Mouse (Mus musculus) gastrocnemius, postnatal 25 days (tissue): ENCODE data around the gene Tlr9. TPM values are rescaled to one million over a fixed set of nuclear protein-coding genes. Genes with fewer than 3 reads are reported as not detected.

Source experiments
- DNase-seq: peaks from one replicate; pipeline ENCODE4 v3.0.0; 2022
- long read RNA-seq, 2 experiments: library from polyadenylated mRNA; stranded (forward); transcript quantifications; one replicate each; pipeline ENCODE4 v2.0.0; 2021
- total RNA-seq, 2 experiments: library from RNA; stranded (reverse); gene quantifications; 1 replicate in 1 of 2; 2 replicates in 1 of 2; pipeline ENCODE4 v1.2.3; 2021

Tlr9 gene
- total RNA-seq = under 1 TPM; 0.21 to 0.33 TPM
- long read RNA-seq, experiment 1 = 0 reads
- long read RNA-seq, experiment 2 = 0 reads

DNA sequence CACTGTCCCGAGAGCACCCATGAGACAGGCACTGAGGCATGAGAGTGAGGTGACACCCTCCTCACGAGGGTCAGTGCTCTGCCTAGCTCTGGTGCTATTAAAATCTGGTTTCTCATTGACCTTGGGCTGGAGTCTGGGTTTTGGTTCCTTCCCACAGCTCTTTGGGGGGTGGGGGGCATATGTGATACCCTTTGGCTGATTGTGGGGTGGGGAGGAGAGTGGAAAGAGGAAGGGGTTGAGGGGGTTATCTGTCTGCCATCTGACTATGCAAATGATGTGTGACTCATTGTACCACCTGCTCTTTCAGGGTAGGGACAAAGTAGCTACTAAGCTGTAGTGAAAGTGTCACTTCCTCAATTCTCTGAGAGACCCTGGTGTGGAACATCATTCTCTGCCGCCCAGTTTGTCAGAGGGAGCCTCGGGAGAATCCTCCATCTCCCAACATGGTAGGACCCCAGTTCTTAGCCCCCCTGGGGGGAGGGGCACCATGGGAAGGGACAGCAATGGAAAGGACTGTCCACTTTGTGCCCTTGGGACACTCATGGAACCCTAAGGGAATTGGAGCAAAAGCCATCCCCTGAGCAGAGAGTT, at the start of gene Tlr9:
Tlr9 (plus strand) TSS at position 338 of the 591 bp plus-strand sequence.
- no peak for DNase-seq

DNA sequence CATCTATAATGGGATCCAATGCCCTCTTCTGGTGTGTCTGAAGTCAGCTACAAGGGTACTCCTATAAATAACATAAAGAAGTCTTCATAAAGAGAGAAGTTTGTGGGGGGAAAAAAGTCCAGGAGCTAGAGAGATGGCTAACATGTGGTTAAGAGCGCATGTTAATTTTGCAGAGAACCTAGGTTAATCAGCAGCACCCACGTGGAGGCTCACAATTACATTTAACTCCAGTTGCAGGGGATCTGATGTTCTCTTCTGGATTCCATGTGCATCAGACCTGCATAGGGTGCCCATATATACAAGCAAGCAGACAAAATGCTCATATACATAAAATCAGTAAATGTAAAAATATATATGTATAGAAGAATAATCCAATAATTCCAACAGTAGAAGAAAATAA, 49.0 kb upstream of the Tlr9 start:
- no peak for DNase-seq

DNA sequence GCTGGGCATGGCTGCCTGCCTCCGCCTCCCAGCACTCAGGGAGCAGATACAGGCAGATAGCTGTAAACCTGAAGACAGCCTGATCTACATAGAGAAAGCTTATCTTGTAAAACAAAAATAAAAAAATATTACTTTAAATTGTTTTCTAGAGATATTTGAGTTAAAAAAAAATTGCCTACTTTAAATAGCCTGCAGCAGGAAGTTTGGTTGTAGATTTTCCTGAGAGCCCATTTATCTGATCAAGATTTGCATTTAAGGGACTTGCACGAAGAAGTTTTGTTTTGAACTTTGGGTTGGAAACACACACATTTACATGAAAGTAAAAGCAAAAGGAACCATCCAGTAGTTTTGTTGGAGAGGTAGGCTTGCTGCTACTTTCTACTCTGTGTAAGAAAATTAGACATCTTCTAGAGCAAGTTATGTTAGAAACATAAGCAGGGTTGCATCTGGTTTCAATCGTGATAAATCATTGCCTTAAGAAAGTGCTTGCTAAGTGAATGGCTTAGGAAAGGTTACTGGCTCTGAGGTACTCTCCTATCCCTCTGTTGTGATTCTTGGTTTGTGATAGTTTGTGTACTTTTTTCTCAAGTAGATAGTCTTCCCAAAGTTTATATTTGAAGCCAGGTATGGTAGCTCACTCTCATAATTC, 46.7 kb upstream of the Tlr9 start:
- DNase-seq = no peak

DNA sequence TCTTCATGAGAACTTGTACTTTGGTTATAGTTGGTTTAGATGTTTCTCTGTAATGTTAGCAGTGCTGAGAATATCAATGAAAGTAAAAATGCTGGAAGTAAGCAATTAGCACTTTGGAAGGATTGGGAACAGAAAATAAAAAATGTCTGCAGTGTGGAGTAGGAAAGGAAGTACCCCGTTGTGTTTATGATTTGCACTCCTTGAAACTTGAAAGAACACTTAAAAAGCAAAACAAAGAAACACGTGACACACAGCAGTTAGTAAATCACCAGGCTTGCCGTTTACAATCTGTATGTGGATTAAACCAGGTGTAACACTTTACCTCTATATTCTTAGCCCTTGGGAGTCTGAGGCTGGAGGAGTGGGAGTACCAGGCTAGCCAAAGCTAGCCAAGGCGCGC, 45.6 kb upstream of the Tlr9 start:
- no peak for DNase-seq

DNA sequence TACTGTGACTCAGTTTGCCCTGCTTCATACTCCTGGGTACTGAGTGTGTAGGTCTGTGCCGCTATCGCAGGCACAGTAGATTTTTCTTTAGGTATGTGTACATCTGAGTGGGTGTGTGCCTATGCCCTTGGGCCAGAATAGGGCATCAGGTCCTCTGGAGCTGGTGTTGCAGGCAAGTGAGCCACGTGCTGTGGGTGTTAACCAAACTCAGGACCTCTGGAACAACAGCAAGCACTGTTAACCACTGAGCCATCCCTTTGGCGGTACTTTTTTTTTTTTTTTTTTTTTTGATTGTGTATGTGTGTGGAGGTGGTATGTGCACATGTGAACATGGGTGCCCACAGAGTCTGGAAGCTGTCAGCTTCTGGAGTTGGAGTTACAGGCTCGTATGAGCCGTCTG, 44.6 kb upstream of the Tlr9 start:
- no peak for DNase-seq

DNA sequence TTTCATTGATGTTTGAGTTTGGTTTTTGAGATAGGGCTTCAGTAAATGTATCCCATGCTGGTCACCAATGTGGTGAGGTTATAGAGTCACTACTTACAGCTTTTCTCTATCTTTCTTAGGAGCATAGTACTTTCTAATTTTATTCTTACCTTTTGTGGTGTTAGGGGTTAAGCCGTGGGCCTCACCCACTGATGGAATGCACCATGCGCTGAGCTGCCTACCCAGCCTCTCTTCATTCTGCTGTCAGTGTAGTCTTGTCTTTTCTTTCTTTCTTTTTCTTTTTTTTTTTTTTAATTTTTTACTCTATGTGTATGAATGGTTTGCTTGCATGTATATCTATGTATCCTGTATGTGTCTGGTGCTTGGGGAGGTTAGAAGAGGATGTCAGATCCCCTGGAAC, 42.9 kb upstream of the Tlr9 start:
- DNase-seq = no peak

DNA sequence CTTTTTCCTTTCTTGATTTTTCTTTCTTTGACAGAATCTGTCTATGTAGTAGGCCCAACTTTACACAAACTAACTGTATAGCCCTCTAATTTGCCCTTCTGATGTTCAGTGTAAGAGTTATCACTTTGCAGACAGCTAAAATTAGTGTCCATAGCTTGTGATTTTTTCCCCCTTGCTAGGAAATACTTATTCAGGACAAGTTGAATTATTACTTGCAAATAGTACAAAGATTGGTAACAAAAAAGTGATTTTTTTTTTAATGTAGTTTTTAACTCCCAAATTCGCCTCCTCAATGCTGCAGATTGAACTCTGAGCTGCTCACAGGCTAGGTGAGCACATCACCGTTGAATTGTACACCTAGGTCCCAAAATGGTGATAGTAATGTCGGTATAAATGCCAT, 42.4 kb upstream of the Tlr9 start:
- no peak for DNase-seq

DNA sequence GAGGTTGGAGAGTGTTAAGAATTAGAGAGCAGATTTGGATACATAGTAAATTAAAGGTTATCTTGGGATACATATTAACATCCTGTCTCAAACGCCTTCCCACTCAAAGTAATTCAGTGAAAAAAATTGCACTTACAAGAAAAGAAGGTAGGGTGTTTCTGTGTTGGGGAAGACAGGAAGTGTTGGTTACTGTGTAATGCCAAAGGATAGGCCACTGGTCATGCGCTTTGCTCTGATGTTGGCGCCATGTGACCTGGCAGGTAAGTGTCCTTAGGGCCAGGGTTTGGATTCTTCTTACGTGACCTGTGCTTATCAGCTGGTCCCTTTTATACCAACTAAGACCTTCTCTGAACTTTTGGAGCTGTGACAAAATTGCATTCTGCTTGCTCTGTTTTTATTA, 40.3 kb upstream of the Tlr9 start:
- no peak for DNase-seq

DNA sequence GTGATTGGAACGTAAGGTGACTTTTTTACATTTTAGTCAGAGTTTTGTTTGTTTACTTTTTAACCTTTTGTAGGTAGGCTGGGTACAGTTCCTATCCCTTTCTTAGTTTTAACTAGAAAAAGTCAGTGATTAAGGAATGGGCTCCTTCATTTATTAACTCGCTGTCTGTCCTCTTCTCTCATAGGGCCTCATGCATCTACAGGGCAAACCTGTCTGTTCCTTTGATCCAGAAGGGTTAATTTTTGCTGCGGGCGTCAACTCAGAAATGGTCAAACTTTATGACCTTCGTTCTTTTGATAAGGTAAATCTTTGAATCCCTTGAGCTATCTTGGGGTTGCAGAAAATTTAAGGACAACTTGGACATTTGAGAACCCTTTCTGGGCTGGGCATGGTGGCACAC, 38.4 kb upstream of the Tlr9 start:
- no peak for DNase-seq

DNA sequence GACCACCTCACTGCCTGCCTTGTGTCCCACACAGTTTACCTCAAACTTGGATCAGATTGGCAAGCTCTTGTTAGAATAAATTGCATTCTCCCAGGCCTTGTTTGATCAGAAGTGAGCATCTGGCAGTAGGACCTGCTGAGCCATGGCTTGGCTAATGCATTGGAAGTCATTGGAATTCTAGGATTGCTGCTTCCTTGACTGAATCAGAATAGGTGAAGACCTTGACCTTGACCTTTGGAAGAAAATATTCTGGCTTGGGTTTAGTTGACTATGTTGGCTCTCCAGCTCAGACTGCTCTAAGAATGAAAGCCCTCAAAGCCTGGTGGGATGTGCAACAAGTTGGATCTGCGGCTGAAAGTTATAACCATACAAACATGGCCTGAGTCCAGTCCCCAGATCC, 31.0 kb upstream of the Tlr9 start:
- no peak for DNase-seq

DNA sequence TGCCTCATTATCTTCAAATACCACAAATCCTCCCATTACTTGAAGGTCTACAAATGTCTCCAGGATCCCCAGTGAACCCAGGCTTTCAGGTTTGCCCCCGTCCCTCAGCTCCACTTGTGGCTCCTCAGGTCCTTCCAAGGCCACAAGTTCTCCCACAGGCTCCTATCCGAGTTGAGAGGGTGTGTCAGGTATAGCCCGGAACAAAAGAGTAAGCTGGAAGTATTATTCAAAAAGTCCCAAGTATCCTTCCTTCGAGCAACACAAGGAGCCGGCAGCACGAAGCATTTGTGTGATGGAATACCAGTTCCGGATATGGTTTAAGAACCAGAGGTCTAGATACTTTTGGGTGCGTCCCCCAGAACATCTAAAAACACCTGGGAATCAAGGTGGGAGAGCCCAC, 30.4 kb upstream of the Tlr9 start:
- DNase-seq = no peak

DNA sequence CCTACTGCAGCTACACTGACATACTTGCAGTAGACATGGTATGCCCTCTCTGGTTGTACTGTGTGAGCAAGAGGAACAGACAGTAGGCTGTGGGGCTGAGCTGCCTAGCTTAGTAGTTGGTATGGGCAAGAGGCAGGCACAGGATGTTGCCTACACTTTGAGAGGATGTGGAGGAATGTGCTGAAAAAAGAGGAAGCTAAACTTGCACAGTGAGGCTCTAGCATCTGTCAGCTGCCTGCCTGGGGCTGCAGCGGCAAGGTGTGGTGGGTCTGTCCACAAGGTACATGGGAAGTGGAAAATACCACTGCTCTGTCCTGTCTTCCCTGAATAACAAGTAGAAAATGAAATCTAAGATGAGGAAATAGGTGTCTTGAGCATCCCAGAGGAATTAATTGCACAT, 29.4 kb upstream of the Tlr9 start:
- no peak for DNase-seq

DNA sequence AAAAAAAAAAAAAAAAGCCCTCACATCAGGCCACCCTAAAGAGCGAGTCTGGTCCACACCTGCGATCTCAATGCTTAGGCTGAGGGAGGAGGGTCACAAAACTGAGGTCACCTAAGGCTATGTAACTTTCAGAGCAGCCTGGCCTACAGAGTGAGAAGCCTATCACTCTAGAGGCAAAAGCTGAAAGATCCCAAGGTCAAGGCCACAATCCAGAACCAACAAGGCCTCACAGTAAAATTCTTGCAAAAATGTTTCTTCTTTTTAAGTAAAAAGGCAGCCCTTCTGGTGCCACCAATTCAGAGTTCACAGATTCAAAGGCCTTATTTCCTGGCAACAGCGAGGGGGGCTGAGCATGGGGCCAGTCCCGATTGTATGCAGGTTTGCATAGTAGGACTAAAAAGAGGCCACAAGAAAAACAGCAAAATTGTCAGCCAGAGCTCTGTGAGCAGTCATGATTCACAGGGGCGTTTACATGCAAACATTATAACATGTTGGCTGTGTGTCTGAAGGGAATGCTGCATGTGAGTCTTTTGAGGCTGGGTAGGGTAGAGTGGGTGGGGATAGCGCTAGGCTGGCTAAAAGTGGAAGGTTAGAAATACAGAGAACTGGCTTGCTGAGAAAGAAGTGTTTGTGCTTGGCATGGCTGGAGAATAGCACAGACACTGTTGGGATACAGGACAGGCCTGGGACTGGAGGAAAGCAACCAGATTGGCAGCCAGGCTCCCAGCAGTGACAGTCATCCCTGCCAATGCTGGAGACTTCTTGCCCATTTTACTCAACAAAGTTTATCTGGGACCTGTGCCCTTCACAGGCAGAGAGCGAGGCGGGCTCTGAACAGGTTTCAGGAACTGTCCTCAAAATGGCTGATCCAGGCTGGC, 28.2 kb upstream of the Tlr9 start:
- DNase-seq = no peak

DNA sequence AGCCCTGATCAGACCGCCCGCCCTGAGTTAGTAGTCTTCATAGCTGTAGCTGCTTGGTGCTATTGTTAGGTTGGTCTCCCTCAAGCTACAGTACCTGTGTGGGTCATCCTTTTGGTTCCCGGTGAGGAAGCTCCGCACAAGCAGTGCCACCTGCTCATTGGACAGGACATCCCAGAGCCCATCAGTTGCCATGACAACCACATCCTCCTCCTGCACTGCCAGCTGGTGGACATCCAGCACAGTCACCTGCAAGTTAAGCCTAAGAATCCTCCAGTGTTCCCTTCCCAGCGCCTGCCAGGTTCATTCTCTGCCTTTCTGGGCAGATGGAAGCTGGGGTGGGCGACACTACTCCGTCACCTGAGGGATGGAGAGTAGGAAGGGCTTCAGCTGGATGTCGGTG, 26.7 kb upstream of the Tlr9 start:
- no peak for DNase-seq

DNA sequence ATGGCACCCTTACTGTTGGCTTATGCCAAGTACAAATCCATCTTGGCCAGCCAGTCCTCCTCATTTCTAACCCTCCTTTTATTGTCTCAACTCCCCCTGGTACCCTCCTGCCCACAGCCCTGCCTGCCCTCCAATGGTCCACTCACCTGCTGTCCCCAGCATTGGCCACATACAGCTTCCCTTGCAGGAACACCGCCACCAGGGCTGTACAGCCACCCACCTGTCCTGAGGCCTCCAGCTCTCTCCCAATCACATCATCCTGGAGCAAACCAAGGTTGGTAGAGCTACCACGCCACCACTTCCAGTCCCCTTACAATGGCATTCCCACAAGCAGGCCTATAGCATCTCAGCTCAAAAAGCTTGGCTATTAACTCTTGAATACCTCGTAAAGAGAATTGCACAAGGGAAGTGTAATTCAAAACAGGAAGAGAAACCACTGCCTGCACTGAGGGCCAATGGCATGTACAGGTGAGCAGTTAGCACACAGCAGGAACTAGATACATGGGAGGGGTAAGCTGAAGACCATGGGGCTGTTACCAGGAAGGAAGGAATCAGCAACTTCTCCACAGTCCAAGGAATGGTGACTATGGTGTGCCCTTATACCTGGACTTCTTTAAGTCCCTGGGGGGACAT, 25.2 kb upstream of the Tlr9 start:
- no peak for DNase-seq

DNA sequence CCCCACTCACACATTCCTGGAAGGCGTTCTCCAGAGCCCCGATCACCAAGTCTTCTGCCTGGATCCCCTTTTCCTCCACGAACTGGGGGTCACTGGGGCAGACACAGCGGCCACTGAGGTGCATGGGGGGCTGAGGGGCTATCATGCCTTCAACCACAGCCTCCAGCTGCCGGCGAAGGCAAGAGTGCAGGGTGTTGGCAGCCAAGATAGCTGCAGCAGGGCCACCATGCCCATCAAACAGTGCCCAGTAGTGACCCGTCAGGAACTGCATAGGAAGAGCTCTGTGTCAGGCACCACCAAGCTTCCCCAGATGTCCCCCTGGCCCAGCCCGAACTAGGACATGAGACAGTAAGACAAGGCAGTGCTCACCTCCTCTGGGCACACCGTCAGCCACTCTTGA, 24.7 kb upstream of the Tlr9 start:
- no peak for DNase-seq

DNA sequence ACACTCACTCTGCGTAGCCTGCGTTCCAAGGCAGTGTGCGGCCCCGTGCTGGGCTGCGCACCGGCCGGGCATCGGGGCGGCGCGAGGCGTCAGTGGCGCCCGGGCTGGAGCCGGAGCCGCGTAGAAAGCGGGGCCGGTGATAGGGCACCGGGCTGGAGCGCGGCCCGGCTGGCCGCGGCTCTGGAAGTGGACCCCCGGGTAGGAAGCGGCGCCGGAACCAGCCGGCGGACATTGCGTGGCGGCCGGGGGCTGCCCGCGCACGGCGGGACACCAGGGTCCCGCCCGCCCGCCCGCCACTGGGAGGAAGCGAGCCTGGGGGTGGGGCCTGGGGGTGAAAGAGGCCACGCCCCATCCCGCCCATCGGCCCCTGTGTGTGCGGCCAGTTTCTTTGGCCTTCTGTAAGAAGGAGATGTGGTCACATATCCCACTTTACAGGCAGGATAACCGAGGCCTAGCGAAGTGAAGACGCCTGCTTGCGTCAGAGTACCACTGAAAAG, 23.4 kb upstream of the Tlr9 start:
- DNase-seq = peak; percentile 80

DNA sequence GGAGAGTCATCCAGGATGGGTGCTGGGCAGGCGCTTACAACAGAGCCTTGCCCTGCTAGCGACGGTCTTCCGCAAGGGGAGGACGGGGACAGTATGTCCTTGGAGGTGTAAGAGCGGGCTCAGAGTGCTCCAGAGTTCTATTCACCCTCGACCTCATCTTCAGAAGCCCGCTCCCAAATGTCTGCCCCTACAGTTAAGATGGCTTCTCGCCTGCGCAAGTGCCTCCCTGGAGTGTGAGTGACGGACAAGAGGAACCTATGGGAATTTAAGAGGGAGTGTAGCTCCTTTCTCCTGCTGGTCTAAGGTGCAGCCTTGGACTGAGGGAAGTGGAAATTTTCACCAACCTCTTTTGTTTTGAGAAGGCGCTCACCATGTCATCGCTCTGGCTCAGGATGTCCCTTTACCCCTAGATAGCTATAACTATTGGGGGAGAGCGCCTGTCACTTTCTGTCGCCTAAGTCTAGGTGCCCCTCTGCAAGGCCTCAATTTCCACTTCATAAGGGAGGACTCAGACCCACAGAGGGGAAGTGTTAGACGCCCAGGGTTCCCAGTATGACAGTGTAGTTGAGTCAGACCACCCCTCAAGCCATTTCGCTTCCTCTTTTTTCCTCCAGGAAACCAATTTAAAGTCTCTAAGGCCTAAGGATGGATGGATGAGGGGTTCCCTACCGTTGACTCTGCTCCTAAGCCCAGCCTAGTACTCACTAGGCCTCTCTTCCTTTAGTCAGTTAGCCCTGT, 22.7 kb upstream of the Tlr9 start, which contains the start of gene Ppm1m:
Ppm1m (minus strand) TSS at position 212 of the 738 bp plus-strand sequence.
- no peak for DNase-seq

DNA sequence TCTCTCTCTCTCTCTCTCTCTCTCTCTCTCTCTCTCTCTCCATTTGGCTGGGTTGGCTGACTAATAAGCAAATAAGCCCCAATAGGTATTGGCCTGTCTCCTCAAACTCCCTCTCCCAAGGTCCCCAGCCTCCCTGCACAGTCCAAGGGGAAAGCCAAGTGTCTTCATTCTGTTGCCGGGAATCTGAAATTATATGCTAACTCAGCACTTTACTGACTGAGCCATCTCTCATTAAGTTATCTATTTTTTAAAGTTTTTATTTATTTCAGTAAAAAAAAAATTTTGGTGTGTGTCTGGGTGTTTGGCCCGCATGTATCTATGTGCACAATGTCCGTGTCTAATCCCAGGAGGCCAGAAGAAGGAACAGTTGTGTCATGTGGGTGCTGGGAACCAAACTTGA, 20.5 kb upstream of the Tlr9 start:
- DNase-seq = no peak

DNA sequence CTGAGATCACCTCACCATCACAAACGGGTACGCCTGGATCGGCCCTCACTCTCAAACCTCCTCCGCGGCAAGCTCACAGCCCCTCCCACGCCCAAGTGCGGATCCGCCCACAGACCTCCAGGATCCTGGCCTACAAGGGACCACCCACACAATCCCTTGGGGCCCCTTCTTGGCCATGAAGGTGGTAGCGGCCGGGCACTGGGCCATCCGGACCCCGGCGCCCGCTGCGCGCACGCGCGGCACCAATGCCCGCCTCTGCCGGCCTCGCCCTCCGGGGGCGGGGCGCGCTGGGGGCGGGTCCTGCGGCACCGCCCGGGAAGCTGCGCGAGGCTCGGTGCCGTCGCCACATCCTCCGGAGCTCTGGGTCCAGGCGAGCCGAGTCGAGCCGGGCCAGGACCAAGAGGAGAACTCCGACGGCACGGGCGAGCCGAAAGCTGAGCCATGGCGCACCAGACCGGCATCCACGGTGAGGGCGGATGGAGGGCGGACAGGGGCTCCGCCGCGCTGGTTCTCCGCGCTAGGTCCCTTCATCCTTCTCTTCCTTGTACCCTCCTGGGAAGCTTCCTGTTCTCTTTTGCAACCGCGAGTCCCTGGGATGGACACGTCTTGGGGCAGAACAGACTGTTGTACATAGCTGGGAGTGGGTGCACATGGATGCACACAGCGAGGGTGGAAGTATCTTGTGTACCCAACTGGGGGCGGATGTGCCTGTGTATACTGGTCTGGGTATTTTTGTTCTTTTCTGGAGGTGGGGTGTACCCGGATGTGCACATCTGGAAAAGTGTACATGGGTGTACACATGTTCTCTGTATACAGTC, 19.4 kb upstream of the Tlr9 start, which contains the start of gene Twf2:
Twf2 (plus strand) TSS at position 290 of the 818 bp plus-strand sequence.
- DNase-seq = peak; percentile 93
